Mouse (Mus musculus) heart, embryonic 11.5 days (tissue): ENCODE data around the gene Cngb1. TPM values are rescaled to one million over a fixed set of nuclear protein-coding genes. Genes with fewer than 3 reads are reported as not detected.

Experiments
- ATAC-seq: fragments of 200-750 bp; cut with Nextera tagmentation; replicated peaks from 2 replicates; pipeline ENCODE4 v1.8.0; 2017; ENCODE audit warnings: moderate library complexity; ENCODE audit not compliant: insufficient number of reproducible peaks, low FRiP score, low TSS enrichment
- H3K27ac ChIP-seq: fragments of 300-500 bp; sonication (generic); 2 replicates; pipeline ENCODE4 v1.5.1; 2014; ENCODE audit warnings: mild to moderate bottlenecking, low read depth, low read length
- H3K27me3 ChIP-seq: fragments of 300-500 bp; sonication (generic); 2 replicates; pipeline ENCODE4 v1.6.1; 2014; ENCODE audit warnings: mild to moderate bottlenecking, low read length, mixed read lengths; ENCODE audit not compliant: control insufficient read depth, insufficient read depth
- H3K36me3 ChIP-seq: fragments of 300-500 bp; sonication (generic); 2 replicates; pipeline ENCODE4 v1.6.1; 2014; ENCODE audit warnings: mild to moderate bottlenecking, low read length, moderate library complexity, mixed read lengths; ENCODE audit not compliant: control insufficient read depth, insufficient read depth
- H3K4me1 ChIP-seq: fragments of 300-500 bp; sonication (generic); 2 replicates; pipeline ENCODE4 v1.6.1; 2014; ENCODE audit warnings: low read length; ENCODE audit not compliant: control insufficient read depth, insufficient read depth
- H3K4me2 ChIP-seq: fragments of 300-500 bp; sonication (generic); 2 replicates; pipeline ENCODE4 v1.6.1; 2014; ENCODE audit warnings: mild to moderate bottlenecking, moderate library complexity
- H3K4me3 ChIP-seq: fragments of 300-500 bp; sonication (generic); 2 replicates; pipeline ENCODE4 v1.5.1; 2014; ENCODE audit warnings: low read depth, low read length
- H3K9ac ChIP-seq: fragments of 300-500 bp; sonication (generic); 2 replicates; pipeline ENCODE4 v1.6.1; 2014; ENCODE audit warnings: mild to moderate bottlenecking, low read depth, low read length, moderate library complexity
- H3K9me3 ChIP-seq: fragments of 300-500 bp; sonication (generic); replicated peaks from 2 replicates; pipeline ENCODE4 v1.6.1; 2016; ENCODE audit warnings: low read length; ENCODE audit not compliant: control insufficient read depth
- WGBS: fragments of 180-500 bp; shearing (Covaris S2); extraction: QIAGEN DNeasy Blood & Tissue Kit; methylation state at CpG from one replicate; pipeline ENCODE4 v1.1.7; 2014; ENCODE audit not compliant: insufficient replicate concordance; 5-methylcytosine and 5-hydroxymethylcytosine counted together
- polyA plus RNA-seq: library from polyadenylated mRNA; unstranded; fragments of >200 nt; fragmentation: Nextera tagmentation; extraction: Ambion mirVana; gene quantifications from 2 replicates; pipeline ENCODE4 v1.2.1, GENCODE M21; 2014

Gene Cngb1
- polyA plus RNA-seq: 0.82 TPM in 1 of 2 replicates, not detected in the other

GRCm38 (mm10) chr8:95306431-95306830 lies at the start of gene Cngb1:
TSS of gene Cngb1 (minus strand) at chr8:95306585.
- no peaks in the 10 kb centered on the region for H3K9me3 ChIP-seq
- H3K4me2 ChIP-seq: no peak within 1 kb of the TSS
- peaks cover 7% of the 10 kb centered on the region; the same call in 1 of the 2 replicates for H3K4me1 ChIP-seq
- no peak within 1 kb of the TSS for H3K9ac ChIP-seq
- H3K36me3 ChIP-seq: no peaks in the 10 kb centered on the region
- no peaks in the 10 kb centered on the region for H3K27me3 ChIP-seq
- ATAC-seq: no peak
- 36% methylated on average over 6 of the region's 6 CpGs for WGBS
- no peak within 1 kb of the TSS for H3K4me3 ChIP-seq
- H3K27ac ChIP-seq: no peak within 1 kb of the TSS

- 68% methylated on average over 2 of the region's 2 CpGs for WGBS
- Histone ChIP-seq H3K36me3 (no peaks in the 10 kb centered on the region), H3K9me3 (no peaks in the 10 kb centered on the region), H3K4me2 (peak overlapping the region; percentile 85), H3K27me3 (no peaks in the 10 kb centered on the region; the same call in 1 of the 2 replicates), H3K9ac (peak overlapping the region; percentile 99; the same call in 1 of the 2 replicates), H3K4me1 (peaks cover 63% of the 10 kb centered on the region), H3K4me3 (peak overlapping the region; percentile 92), H3K27ac (no peak overlapping the region)
- no peak for ATAC-seq
These were observed 48.2 kb upstream of the Cngb1 start for GRCm38 (mm10) chr8:95354606-95355005.

GRCm38 (mm10) chr8:95352871-95353866 lies 46.8 kb upstream of the Cngb1 start:
- Histone ChIP-seq H3K4me1 (peaks cover 53% of the 10 kb centered on the region), H3K9ac (peak overlapping the region; percentile 99)
- 1% methylated on average over 58 of the region's 62 CpGs for WGBS

GRCm38 (mm10) chr8:95352151-95352870 lies 45.9 kb upstream of the Cngb1 start, which contains the start of gene Mmp15:
TSS of gene Mmp15 (plus strand) at chr8:95352268.
- H3K36me3 ChIP-seq: no peaks in the 10 kb centered on the region
- no peaks in the 10 kb centered on the region; the same call in 1 of the 2 replicates for H3K27me3 ChIP-seq
- H3K9ac ChIP-seq: peak within 1 kb of the TSS; percentile 99
- peak within 1 kb of the TSS; percentile 85 for H3K4me2 ChIP-seq
- peak within 1 kb of the TSS; percentile 91 for H3K27ac ChIP-seq
- H3K4me3 ChIP-seq: peak within 1 kb of the TSS; percentile 92
- no peaks in the 10 kb centered on the region for H3K9me3 ChIP-seq
- peak; percentile 68 for ATAC-seq
- under 1% methylated on average over 68 of the region's 80 CpGs for WGBS
- H3K4me1 ChIP-seq: peaks cover 46% of the 10 kb centered on the region

More at GRCm38 (mm10) chr8:95352871-95353866, 46.8 kb upstream of the Cngb1 start:
- no peaks in the 10 kb centered on the region for H3K9me3 ChIP-seq
- H3K4me2 ChIP-seq: peak overlapping the region; percentile 85
- no peaks in the 10 kb centered on the region for H3K36me3 ChIP-seq
- peak; percentile 12; the same call in 1 of the 2 replicates for ATAC-seq
- no peaks in the 10 kb centered on the region; the same call in 1 of the 2 replicates for H3K27me3 ChIP-seq
- peak overlapping the region; percentile 91 for H3K27ac ChIP-seq
- peak overlapping the region; percentile 92 for H3K4me3 ChIP-seq

GRCm38 (mm10) chr8:95351461-95351860 lies 45.1 kb upstream of the Cngb1 start:
- H3K9ac ChIP-seq: peak overlapping the region; percentile 99
- no peaks in the 10 kb centered on the region; the same call in 1 of the 2 replicates for H3K27me3 ChIP-seq
- peak overlapping the region; percentile 91 for H3K27ac ChIP-seq
- peak overlapping the region; percentile 92 for H3K4me3 ChIP-seq
- WGBS: 3% methylated on average over 15 of the region's 15 CpGs
- H3K36me3 ChIP-seq: no peaks in the 10 kb centered on the region; the same call in 1 of the 2 replicates
- no peaks in the 10 kb centered on the region for H3K9me3 ChIP-seq
- H3K4me1 ChIP-seq: peaks cover 44% of the 10 kb centered on the region
- ATAC-seq: no peak
- peak overlapping the region; percentile 85 for H3K4me2 ChIP-seq

GRCm38 (mm10) chr8:95348811-95349630 lies 42.6 kb upstream of the Cngb1 start:
- ATAC-seq: no peak
- 0 out of 2 replicates have a peak overlapping the region, but pooled peaks have one; percentile 46 for H3K9ac ChIP-seq
- no peak overlapping the region for H3K27ac ChIP-seq
- 50% methylated on average over 19 of the region's 19 CpGs for WGBS
- H3K36me3 ChIP-seq: no peaks in the 10 kb centered on the region; the same call in none of the 2 replicates
- no peaks in the 10 kb centered on the region for H3K9me3 ChIP-seq
- H3K4me1 ChIP-seq: peaks cover 21% of the 10 kb centered on the region
- no peaks in the 10 kb centered on the region; the same call in 1 of the 2 replicates for H3K27me3 ChIP-seq
- no peak overlapping the region for H3K4me2 ChIP-seq
- H3K4me3 ChIP-seq: no peak overlapping the region

GRCm38 (mm10) chr8:95348356-95348755 lies 42.0 kb upstream of the Cngb1 start:
- H3K4me1 ChIP-seq: peaks cover 18% of the 10 kb centered on the region
- no peaks in the 10 kb centered on the region for H3K9me3 ChIP-seq
- H3K4me3 ChIP-seq: no peak overlapping the region
- H3K27me3 ChIP-seq: no peaks in the 10 kb centered on the region; the same call in 1 of the 2 replicates
- WGBS: 82% methylated on average over 2 of the region's 2 CpGs
- H3K4me2 ChIP-seq: no peak overlapping the region
- H3K9ac ChIP-seq: no peak overlapping the region
- H3K36me3 ChIP-seq: no peaks in the 10 kb centered on the region; the same call in none of the 2 replicates
- ATAC-seq: no peak
- no peak overlapping the region for H3K27ac ChIP-seq
